Mouse (Mus musculus): ENCODE measurements around the gene Eogt. TPM values are rescaled to one million over a fixed set of nuclear protein-coding genes. Genes with fewer than 3 reads are reported as not detected.

Gene Eogt
- polyA plus RNA-seq (2015; fragmentation: Nextera tagmentation; extraction: Ambion mirVana), result 14.9 TPM in 2 replicates

DNA sequence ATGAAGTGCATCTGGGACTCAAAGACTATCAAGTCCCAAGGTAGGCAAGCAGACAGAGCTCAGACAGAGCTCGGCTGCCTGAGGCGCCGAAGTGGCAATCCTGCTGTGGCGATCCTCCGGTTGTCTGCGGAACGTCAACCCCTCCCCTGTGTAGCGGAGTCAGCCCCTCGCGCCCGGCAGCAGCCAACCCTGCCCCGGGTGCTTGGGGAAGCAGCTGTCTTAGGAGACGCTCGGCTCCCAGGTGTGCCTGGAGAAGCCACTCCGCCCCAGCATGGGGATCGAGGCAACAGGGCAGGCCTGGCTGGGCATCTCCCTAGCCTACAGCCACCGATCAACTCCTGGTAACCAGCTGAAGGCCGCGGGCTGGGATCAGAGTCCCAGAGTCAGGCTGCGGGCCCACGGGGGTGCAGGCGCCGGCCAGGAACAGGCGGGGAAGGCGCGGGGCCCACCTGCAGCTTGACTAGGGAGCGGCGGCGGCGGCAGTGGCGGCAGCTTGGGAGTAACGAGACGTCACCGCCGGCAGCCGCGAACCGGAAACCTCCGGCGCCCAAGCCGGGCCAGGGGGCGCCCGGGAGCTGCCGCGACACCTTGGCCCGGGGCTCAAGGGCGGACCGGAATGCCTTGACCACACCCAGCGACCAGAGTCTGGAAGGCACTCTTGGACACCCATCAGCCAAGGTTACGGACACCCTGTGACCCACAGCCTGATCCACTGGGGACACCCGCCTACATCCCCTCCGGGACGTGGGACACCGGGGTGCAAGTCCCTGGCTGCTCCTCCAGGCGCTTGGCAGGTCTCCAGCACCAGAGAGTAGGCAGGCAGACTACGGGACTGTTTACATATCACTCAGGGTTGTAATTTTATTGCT lies at the start of gene Eogt:
Gene Eogt (minus strand): TSS at position 800 of the 869 bp plus-strand sequence.
- H3K4me1 ChIP-seq, result peaks cover 22% of the 10 kb centered on the region
- under 1% methylated on average over 56 of the region's 56 CpGs for WGBS
- H3K4me3 ChIP-seq, result peak within 1 kb of the TSS; percentile 68
- ATAC-seq (ENCODE audit: insufficient number of reproducible peaks, low FRiP score, low TSS enrichment, low read depth), result peak; percentile 59
- H3K36me3 ChIP-seq, result peaks cover 1% of the 10 kb centered on the region
- H3K4me2 ChIP-seq, result peak within 1 kb of the TSS; percentile 95
- H3K9ac ChIP-seq, result peak within 1 kb of the TSS; percentile 72
- H3K27me3 ChIP-seq, result no peaks in the 10 kb centered on the region
- H3K27ac ChIP-seq, result peak within 1 kb of the TSS; percentile 86
- H3K9me3 ChIP-seq, result no peaks in the 10 kb centered on the region

DNA sequence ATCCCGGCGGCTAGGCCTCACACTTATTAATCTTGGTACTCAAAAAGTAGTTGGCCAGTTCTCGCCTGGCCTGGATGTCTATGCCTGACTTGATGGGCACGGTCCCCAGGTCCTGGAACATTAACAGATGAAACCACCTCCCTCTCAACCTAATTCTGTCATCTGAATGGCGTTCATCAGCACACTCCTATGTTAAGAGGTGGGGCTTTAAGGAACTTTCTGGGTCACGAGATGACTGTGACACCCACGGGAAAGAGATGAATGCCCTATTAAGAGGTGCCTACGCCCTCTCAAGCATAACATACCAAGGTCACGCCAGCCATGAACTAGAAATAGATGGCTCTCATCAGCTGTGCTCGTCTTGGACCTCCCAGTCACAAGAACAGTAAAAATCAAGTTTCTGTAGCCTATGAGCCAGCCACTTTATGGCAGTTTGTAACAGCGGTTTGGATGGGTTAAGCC lies 30.4 kb upstream of the Eogt start:
- Histone ChIP-seq H3K4me3 (peak overlapping the region; percentile 92), H3K9ac (peak overlapping the region; percentile 89), H3K27me3 (no peaks in the 10 kb centered on the region), H3K27ac (peak overlapping the region; percentile 93), H3K4me1 (peaks cover 15% of the 10 kb centered on the region), H3K36me3 (peaks cover 17% of the 10 kb centered on the region; the same call in 1 of the 2 replicates), H3K9me3 (no peaks in the 10 kb centered on the region), H3K4me2 (peak overlapping the region; percentile 59)
- WGBS, result 5% methylated on average over 11 of the region's 11 CpGs
- peak; percentile 66 for ATAC-seq (ENCODE audit: insufficient number of reproducible peaks, low FRiP score, low TSS enrichment, low read depth)

- H3K27ac ChIP-seq, result peak within 1 kb of the TSS; percentile 93
- H3K4me1 ChIP-seq, result peaks cover 15% of the 10 kb centered on the region
- ATAC-seq (ENCODE audit: insufficient number of reproducible peaks, low FRiP score, low TSS enrichment, low read depth), result peak; percentile 97
- peak within 1 kb of the TSS; percentile 92 for H3K4me3 ChIP-seq
- H3K9ac ChIP-seq, result peak within 1 kb of the TSS; percentile 89
- no peaks in the 10 kb centered on the region for H3K27me3 ChIP-seq
- peaks cover 15% of the 10 kb centered on the region; the same call in 1 of the 2 replicates for H3K36me3 ChIP-seq
- peak within 1 kb of the TSS; percentile 59 for H3K4me2 ChIP-seq
- H3K9me3 ChIP-seq, result no peaks in the 10 kb centered on the region
- WGBS, result under 1% methylated on average over 80 of the region's 80 CpGs
These were observed 29.7 kb upstream of the Eogt start, which contains the start of gene Tmf1 for GRCm38 (mm10) chr6:97178491-97179366. Gene Tmf1 (minus strand): TSS chr6:97179122.

DNA sequence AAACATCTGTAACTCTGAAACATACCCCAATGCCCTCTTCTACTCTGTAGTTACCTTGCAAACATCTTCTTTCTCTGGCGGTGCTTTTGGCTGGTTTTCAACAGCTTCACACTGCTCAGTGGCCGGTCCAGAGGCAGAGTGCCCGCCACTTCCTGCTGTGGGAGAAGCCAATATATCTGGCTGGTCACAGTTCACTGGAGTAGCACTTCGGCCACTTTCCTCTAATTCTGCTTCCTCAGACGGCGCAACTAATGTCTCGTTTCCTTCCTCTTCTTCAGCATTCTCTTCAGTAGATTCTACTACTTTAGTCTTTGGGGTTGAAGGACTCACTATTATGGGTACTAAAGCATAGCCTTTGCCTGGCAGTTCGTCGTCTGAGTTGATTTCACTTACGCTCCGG lies 26.7 kb upstream of the Eogt start:
- no peaks in the 10 kb centered on the region for H3K9me3 ChIP-seq
- no peak overlapping the region for H3K9ac ChIP-seq
- H3K4me2 ChIP-seq, result no peak overlapping the region
- no peaks in the 10 kb centered on the region for H3K27me3 ChIP-seq
- no peak overlapping the region for H3K4me3 ChIP-seq
- WGBS, result 75% methylated on average over 11 of the region's 11 CpGs
- peaks cover 15% of the 10 kb centered on the region for H3K4me1 ChIP-seq
- H3K36me3 ChIP-seq, result peaks cover 26% of the 10 kb centered on the region
- H3K27ac ChIP-seq, result no peak overlapping the region
- ATAC-seq (ENCODE audit: insufficient number of reproducible peaks, low FRiP score, low TSS enrichment, low read depth), result no peak

DNA sequence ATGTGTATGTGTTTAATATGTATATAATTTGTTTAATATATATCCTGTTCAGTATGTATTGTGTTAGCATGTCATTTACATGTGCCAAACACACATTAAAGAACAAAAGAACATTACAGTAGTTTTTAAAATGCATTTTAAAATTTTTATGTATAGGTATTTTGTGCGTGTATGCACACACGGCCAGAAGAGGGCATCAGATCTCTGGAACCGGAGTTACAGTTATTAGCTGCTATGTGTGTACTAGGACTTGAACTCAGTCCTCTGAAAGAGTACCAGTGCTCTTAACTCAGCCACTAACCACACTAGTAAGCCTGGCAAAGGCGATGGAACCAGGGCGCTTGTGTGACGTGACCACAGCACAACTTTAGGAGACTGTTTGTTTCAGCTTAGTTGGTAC lies 1.2 kb upstream of the Eogt start:
- Histone ChIP-seq H3K4me3 (no peak overlapping the region), H3K27me3 (no peaks in the 10 kb centered on the region), H3K4me1 (peaks cover 22% of the 10 kb centered on the region), H3K4me2 (no peak overlapping the region), H3K9ac (no peak overlapping the region), H3K36me3 (peaks cover 4% of the 10 kb centered on the region), H3K9me3 (no peaks in the 10 kb centered on the region), H3K27ac (no peak overlapping the region)
- ATAC-seq (ENCODE audit: insufficient number of reproducible peaks, low FRiP score, low TSS enrichment, low read depth), result no peak
- 81% methylated on average over 6 of the region's 6 CpGs for WGBS

DNA sequence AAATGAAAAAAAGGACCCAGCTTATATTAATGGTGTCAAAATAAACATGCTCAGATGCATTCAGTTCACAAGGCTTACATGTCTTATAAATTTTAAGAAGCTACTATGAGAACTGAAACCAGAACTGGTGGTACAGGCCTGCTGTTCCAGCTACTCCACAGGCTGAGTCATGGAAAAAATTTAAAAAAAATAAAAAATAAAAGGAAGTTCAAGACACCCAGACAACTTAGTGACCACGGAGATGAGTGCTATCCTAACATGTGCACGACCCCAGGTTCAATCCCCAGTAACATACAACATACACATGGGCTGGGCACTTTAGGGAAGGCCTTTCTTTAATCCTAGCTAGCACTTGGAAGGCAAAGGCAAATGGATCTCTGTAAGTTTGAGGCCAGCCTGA lies 739 bp upstream of the Eogt start:
- H3K4me1 ChIP-seq, result peaks cover 22% of the 10 kb centered on the region
- no peak overlapping the region for H3K27ac ChIP-seq
- no peak overlapping the region for H3K4me3 ChIP-seq
- no peaks in the 10 kb centered on the region for H3K9me3 ChIP-seq
- H3K36me3 ChIP-seq, result peaks cover 4% of the 10 kb centered on the region
- H3K4me2 ChIP-seq, result no peak overlapping the region
- H3K27me3 ChIP-seq, result no peaks in the 10 kb centered on the region
- H3K9ac ChIP-seq, result no peak overlapping the region
- ATAC-seq (ENCODE audit: insufficient number of reproducible peaks, low FRiP score, low TSS enrichment, low read depth), result no peak
- WGBS, result 75% methylated on average over 2 of the region's 2 CpGs

GRCm38 (mm10) chr6:97147755-97148382 lies 1.1 kb downstream of the Eogt start:
- Histone ChIP-seq H3K4me3 (peak overlapping the region; percentile 68), H3K27me3 (no peaks in the 10 kb centered on the region), H3K9me3 (no peaks in the 10 kb centered on the region), H3K36me3 (no peaks in the 10 kb centered on the region; the same call in 1 of the 2 replicates), H3K4me1 (peaks cover 22% of the 10 kb centered on the region), H3K27ac (peak overlapping the region; percentile 86), H3K9ac (peak overlapping the region; percentile 72), H3K4me2 (peak overlapping the region; percentile 95)
- ATAC-seq (ENCODE audit: insufficient number of reproducible peaks, low FRiP score, low TSS enrichment, low read depth), result 0 out of 2 replicates have a peak, but pooled peaks have one; percentile 20
- 3% methylated on average over 18 of the region's 18 CpGs for whole genome bisulfite sequencing

DNA sequence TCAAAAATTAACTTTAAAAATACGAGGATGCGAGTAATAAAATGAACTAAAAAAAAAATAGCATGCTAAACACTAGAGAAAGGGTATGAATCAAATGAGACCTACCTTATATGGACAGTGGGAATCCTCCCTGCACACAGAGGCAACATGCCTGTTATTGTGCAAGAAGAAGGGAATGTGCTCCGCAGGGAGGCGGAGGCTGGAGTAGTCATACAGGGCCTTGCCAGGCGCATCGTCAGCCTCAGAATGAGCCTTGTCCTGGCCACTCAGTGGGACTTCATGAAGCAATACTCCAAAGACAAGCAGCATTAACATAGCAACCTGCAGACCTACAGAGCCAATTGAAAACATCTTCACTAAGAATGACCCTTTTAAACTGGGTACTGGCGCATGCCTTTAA lies 3.8 kb downstream of the Eogt start:
- Histone ChIP-seq H3K4me1 (peaks cover 22% of the 10 kb centered on the region), H3K9me3 (no peaks in the 10 kb centered on the region), H3K36me3 (peaks cover 10% of the 10 kb centered on the region), H3K9ac (no peak overlapping the region), H3K4me3 (no peak overlapping the region), H3K27me3 (no peaks in the 10 kb centered on the region), H3K4me2 (no peak overlapping the region), H3K27ac (no peak overlapping the region)
- no peak for ATAC-seq (ENCODE audit: insufficient number of reproducible peaks, low FRiP score, low TSS enrichment, low read depth)
- 77% methylated on average over 7 of the region's 7 CpGs for WGBS

DNA sequence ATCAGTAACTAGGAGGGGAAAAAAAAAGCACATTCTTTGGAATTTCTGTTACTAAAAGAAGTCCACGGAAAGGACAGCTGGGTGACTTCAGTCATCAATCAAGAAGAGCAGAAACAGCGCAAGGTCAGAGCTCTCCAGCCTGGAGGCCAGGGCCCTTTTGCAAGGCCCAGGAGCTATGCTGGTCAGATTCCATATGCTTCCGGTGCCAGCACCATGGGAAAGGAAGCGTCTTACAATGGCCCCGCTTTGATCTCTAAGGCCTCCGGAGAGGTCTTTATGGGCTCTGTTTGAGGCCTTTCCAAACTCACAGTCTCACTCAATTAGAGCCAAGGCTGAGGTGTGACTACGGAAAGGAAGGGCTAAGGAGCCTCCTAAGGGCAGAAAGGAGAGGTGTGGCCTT lies 4.6 kb downstream of the Eogt start:
- H3K9ac ChIP-seq, result no peak overlapping the region
- peaks cover 20% of the 10 kb centered on the region for H3K4me1 ChIP-seq
- H3K27ac ChIP-seq, result no peak overlapping the region
- no peak overlapping the region for H3K4me3 ChIP-seq
- H3K27me3 ChIP-seq, result no peaks in the 10 kb centered on the region
- 20% methylated on average over 7 of the region's 7 CpGs for WGBS
- H3K4me2 ChIP-seq, result no peak overlapping the region
- peaks cover 12% of the 10 kb centered on the region for H3K36me3 ChIP-seq
- H3K9me3 ChIP-seq, result no peaks in the 10 kb centered on the region
- no peak for ATAC-seq (ENCODE audit: insufficient number of reproducible peaks, low FRiP score, low TSS enrichment, low read depth)

DNA sequence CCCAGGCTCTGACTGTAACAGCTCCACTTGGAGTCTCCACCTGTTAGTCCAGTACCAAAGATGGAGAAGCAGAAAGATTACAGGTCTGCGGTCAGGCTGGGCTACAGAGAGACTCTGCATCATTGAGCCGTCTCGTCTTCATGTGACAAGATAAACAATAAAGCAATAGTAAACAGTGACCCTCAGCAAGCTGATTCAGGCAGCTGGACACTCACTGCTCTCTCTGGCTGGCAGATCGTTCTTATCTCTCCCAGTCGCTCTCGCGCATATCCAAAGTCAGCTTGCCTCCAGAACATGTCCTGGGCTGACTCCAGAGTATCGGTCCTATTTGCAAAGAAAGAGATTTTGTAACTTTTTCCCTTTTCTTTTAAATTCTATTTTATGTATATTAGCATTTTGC lies 6.4 kb downstream of the Eogt start:
- H3K4me3 ChIP-seq, result no peak overlapping the region
- peaks cover 16% of the 10 kb centered on the region for H3K36me3 ChIP-seq
- peaks cover 3% of the 10 kb centered on the region for H3K4me1 ChIP-seq
- H3K27me3 ChIP-seq, result no peaks in the 10 kb centered on the region
- H3K9me3 ChIP-seq, result no peaks in the 10 kb centered on the region
- no peak for ATAC-seq (ENCODE audit: insufficient number of reproducible peaks, low FRiP score, low TSS enrichment, low read depth)
- 89% methylated on average over 8 of the region's 8 CpGs for WGBS
- H3K27ac ChIP-seq, result no peak overlapping the region
- H3K9ac ChIP-seq, result no peak overlapping the region
- no peak overlapping the region for H3K4me2 ChIP-seq

DNA sequence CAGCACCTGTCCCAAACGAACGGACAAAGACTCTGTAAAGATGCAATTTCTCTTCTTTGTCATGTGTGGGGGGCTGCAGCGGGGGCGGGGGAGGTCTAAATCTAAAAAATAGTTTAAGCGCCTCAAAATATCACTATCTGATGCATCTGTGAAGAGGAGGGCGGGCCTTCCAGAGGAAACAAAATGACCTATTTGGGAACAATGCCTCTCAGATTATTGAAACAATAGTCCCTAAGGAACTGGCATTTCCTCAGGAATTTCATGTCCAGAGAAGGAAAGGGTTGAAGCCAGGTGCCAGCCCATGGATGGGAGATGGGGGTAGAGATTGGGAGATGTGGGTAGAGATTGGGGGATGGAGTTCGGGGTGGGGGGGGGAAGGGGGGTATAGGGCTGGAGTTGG lies 7.2 kb downstream of the Eogt start:
- Histone ChIP-seq H3K27ac (no peak overlapping the region), H3K36me3 (peaks cover 16% of the 10 kb centered on the region), H3K4me3 (no peak overlapping the region), H3K4me2 (no peak overlapping the region), H3K9me3 (no peaks in the 10 kb centered on the region), H3K4me1 (no peaks in the 10 kb centered on the region; the same call in 1 of the 2 replicates), H3K27me3 (no peaks in the 10 kb centered on the region), H3K9ac (no peak overlapping the region)
- ATAC-seq (ENCODE audit: insufficient number of reproducible peaks, low FRiP score, low TSS enrichment, low read depth), result no peak
- WGBS, result 90% methylated on average over 7 of the region's 7 CpGs

All from limb, embryonic 15.5 days (tissue).